Mouse (Mus musculus) embryo, embryonic 11 days (tissue): ENCODE measurements around the gene H1foo.

Source experiments
- DNase-seq: peaks from one replicate; pipeline ENCODE4 v3.0.0-alpha.2; 2015

The H1foo gene

DNA sequence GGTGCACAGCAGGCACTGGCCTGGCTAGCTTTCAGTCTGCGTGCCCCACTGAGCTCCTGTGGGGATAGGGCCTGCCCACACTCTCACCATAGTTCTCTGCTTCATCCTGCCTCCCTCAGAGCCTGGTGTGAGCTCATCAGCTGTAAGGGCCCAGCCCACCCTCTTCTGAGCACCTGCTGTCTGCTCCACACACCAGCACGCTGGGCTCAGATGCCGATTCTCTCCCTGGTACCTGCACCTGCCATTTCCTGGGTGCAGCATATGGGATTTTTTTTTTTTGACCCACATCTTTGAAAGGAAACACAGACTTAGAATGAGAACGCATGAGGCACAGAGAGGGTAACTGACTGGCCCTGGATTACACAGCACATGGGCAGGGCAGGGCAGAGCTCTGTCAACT lies 44.9 kb downstream of the H1foo start:
- no peak for DNase-seq

DNA sequence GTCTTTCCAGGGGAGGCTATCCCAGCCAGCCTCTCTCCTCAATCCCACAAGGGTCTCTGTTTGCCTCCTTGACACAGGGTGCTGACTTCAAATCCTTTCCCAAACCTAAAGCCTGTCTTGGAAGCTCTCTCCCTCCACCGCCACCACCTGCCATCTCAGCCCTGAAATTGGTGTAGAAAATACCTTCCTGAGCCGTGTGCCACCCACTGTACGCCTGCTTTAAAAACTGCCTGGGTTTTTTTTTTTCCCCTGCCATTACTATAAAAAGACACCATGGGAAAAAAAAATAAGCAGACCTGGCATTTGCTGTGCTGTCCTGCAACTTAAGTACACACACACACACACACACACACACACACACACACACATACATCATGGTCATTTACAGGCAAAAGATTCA lies 45.3 kb downstream of the H1foo start:
- no peak for DNase-seq

DNA sequence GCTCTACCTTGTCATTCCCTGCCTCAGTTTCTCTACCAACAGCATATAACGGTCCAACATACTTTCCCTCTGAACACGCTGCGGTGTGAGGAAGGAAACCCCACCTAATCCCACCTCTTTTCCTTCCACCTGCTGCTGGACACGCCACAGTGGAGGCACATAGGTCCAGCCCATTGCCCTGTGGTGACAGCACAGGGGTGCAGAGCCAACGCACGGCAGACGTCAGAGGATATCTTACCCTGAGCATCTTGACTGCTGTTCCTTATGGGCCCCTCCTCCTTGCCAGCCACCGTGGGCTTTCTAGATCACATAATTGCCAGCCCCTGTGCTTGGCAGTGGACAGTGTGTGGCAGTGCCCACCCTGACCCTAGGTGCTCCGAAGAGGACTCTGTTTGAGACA lies 45.7 kb downstream of the H1foo start:
- DNase-seq: no peak

- DNase-seq: peak; percentile 54
These were observed 46.6 kb downstream of the H1foo start for GRCm38 (mm10) chr6:115991108-115991880.

DNA sequence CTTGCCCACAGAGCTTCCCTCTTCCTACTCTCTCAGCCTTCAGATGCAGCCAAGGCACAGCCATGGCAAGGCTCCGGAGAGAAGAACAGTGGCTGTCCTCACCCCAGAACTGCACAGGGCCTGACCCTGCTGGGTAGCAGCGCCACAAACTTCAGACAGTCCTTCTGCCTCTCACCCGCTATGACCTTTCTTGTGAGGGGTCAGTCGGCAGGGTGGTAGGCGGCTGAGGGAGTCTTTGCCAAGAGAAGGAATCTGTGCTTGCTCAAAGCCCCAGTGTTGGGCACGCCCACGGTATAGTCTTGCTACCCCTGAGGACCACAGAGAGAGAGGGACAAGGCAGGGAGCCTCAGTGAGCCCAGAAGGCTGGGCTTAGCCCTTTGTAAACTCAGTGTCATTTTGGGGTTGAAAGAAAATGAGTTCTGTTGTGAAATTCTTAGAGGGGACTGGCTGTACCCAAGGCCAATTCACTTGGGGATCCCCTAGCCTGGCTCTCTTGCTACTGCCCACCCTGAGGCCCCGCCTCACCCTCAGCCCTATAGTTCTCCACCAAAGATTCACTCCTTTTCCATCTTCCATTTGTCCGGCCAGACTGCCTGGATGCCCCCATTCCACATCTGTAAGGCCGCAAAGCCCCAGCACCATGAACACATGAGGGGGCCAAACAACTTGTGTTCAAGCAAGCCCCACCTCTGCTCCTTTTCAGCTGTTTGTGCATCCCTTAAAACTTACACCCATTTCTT lies 47.3 kb downstream of the H1foo start:
- DNase-seq: no peak

- DNase-seq: no peak
These were observed 48.2 kb downstream of the H1foo start for GRCm38 (mm10) chr6:115992981-115993380.

GRCm38 (mm10) chr6:115993463-115994145 lies 48.9 kb downstream of the H1foo start:
- no peak for DNase-seq

DNA sequence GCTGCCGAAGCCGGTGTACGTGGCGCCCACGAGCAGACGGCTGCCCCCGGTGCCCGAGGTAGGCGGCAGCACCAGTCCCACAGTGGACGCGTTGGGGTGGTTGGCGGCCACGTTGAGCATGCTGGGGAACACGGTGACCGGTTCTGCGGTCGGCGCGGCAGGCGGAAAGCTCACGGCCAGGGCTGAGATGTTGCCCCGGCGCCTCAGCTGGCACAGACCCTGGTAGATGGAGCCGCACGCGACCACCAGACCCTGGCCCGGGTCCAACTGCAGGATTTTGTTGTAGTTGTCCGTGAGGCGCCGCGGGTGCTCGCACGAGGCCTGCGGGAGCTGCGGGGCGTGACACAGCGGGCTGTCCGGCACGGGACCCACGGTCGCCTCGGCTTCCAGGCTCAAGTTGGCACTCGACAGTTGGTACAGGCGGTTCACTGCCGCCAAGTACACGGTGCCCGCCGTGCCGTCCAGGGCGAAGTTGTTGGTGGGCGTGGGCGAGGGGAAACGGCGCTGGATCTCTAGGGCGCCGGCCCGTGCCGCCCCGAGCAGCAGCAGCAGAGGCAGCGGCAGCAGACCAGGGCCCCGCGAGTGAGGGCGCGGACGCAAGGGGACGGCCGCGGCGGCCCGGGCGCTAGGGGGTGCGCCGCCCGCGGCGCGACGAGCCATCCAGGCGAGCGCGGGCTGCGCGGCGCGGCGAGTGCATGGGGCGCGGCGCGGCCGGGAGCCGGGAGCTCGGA lies 49.6 kb downstream of the H1foo start:
- DNase-seq: no peak

GRCm38 (mm10) chr6:115994877-115995520 lies 50.3 kb downstream of the H1foo start, which contains the start of gene Plxnd1:
Plxnd1 (minus strand) TSS chr6:115995005.
- peak; percentile 92 for DNase-seq

- no peak for DNase-seq
These were observed 50.8 kb downstream of the H1foo start for GRCm38 (mm10) chr6:115995531-115995941.

DNA sequence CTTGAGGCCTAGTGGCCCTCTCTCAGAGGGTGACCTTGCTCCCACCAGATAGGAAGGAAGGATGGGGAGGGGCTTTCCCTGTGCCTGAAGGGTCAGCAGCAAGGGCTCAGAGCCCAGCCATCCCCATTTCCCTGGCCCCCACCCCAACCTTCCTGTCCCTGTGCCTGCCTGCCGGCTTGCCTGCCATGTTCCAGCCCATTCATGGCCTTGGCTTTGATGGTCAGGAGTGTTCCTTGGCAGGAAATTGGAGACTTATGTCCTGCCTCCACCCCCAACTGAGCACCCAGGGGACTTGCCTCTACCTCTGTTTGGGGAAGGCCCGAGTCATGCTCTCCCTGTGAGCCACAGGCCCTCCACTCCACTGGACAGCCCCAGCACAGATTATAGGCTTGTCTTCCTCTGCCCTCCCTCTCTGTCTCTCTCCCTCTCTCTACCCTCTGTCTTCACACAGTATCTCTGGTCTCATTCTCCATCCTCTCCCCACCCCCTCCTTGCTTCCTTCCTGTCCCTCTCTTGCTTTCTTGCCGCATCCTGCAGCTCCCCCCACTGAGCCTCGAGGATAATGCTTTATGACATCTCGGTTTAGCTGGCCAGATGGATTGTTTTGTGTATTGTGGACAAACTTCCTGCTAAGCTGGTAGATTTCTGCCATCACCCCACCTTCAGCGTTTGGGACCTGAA lies 51.6 kb downstream of the H1foo start:
- peak; percentile 41 for DNase-seq

DNA sequence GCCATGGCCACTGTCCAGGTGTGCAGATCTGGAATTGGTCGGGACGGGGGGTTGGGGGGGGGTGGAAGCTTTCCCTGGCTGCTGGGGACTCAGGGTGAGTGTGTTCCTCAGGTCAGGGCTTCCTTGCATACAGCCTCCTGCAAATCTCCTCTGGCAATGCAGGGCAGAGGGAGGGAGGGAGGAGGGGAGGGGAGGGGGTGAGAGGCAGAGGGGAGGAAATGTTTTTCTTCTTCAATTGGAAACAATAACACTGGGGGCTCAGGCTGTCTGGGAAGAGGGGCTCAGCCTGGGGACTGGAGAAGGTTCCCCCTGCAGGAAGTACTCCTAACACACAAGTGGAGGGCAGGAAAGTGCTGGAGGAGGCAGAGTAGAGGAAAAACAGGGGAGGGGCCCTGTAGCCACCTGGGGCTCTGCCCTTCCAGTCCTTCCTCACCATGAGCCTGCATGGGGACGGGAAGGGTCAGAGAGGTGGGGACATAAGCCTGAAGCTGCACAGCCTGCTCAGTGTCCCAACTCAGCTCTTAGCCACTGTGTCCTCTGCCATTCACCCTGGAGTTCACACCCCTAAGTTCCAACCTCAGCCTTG lies 53.1 kb downstream of the H1foo start:
- peak; percentile 41 for DNase-seq

GRCm38 (mm10) chr6:115998758-115999157 lies 54.0 kb downstream of the H1foo start:
- no peak for DNase-seq

DNA sequence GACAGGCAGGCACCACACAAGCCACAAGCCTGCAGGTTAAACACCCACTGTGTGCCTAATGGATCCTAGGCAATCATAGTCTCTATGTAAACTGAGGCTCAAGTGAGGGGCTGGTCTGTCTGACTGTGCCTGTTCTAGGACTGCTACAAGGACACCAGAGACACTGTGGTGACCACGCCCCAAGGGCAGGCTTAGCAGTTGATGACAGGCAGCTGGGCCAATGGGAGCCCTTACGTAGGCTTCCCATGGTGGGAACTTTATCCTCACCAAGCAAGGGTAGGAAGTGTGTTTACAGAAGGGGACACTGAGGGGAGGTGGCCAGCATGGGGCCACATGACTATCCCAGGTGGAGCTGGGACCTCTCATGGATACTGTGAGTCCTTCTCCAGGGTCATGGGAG lies 54.5 kb downstream of the H1foo start:
- no peak for DNase-seq
